Mouse (Mus musculus) ES-E14 (cell line): Measurements from ENCODE around the gene Olfr553. TPM values are rescaled to one million over a fixed set of nuclear protein-coding genes. Genes with fewer than 3 reads are reported as not detected.

Experiments
- DNase-seq: peaks from one replicate; pipeline ENCODE4 v3.0.0-alpha.2; 2013; ENCODE audit warnings: low read depth, low spot score
- H3K27ac ChIP-seq: 2 replicates; pipeline ENCODE4 v1.5.1; 2012; ENCODE audit warnings: low read depth, mild to moderate bottlenecking, low read length, moderate library complexity, mixed read lengths; ENCODE audit not compliant: poor library complexity, insufficient read depth, severe bottlenecking
- H3K36me3 ChIP-seq: 2 replicates; pipeline ENCODE4 v1.6.1; 2012; ENCODE audit warnings: mild to moderate bottlenecking, low read length, moderate library complexity, mixed read lengths; ENCODE audit not compliant: control insufficient read depth, poor library complexity, insufficient read depth, severe bottlenecking
- H3K4me1 ChIP-seq, 2 experiments: fragments of 150-350 bp in 1 of 2; sonication (generic) in 1 of 2; 2 replicates each; pipeline ENCODE4 v1.6.1; 2012; ENCODE audit warnings: low read length in 2 of 2, mild to moderate bottlenecking in 1 of 2, mixed read lengths in 1 of 2; ENCODE audit not compliant: control insufficient read depth in 2 of 2, insufficient read depth in 2 of 2, poor library complexity in 1 of 2
- H3K4me3 ChIP-seq, 2 experiments: fragments of 150-350 bp in 1 of 2; sonication (generic) in 1 of 2; 2 replicates each; pipeline ENCODE4 v1.5.1; 2012; ENCODE audit warnings: low read length in 2 of 2, low read depth in 1 of 2, mild to moderate bottlenecking in 1 of 2, mixed read lengths in 1 of 2; ENCODE audit not compliant: insufficient read depth in 1 of 2, poor library complexity in 1 of 2, severe bottlenecking in 1 of 2
- H3K9ac ChIP-seq: 2 replicates; pipeline ENCODE4 v1.6.1; 2012; ENCODE audit warnings: low read depth, mild to moderate bottlenecking, low read length, mixed read lengths; ENCODE audit not compliant: poor library complexity, insufficient read depth, severe bottlenecking
- H3K9me3 ChIP-seq: fragments of 150-350 bp; sonication (generic); 2 replicates; pipeline ENCODE4 v1.6.1; 2012; ENCODE audit warnings: low read depth, mild to moderate bottlenecking, low read length; ENCODE audit not compliant: control insufficient read depth, insufficient read depth
- CHD2 ChIP-seq: IDR thresholded peaks from 2 replicates; pipeline ENCODE4 v1.6.1; 2014; ENCODE audit warnings: mild to moderate bottlenecking, low read depth, low read length, inconsistent platforms
- HCFC1 ChIP-seq: IDR thresholded peaks from 2 replicates; pipeline ENCODE4 v1.6.1; 2012; ENCODE audit warnings: low read length, inconsistent platforms, borderline replicate concordance; ENCODE audit not compliant: insufficient read depth
- MAFK ChIP-seq: IDR thresholded peaks from 2 replicates; pipeline ENCODE4 v1.6.1; 2014; ENCODE audit warnings: mild to moderate bottlenecking, low read depth, low read length, inconsistent platforms; ENCODE audit not compliant: insufficient read depth
- ZC3H11A ChIP-seq: IDR thresholded peaks from 2 replicates; pipeline ENCODE4 v1.6.1; 2012; ENCODE audit warnings: low read depth, mild to moderate bottlenecking, inconsistent platforms, low read length, borderline replicate concordance
- ZNF384 ChIP-seq: IDR thresholded peaks from 2 replicates; pipeline ENCODE4 v1.6.1; 2012; ENCODE audit warnings: low read depth, low read length, inconsistent platforms
- in situ Hi-C, 2 experiments: fragments of 600-800 bp; cut with MboI; formaldehyde crosslinking; loops; one replicate each; pipeline ENCODE4 v1.15.1; 2025; ENCODE audit warnings: low sequenced_read_pairs in 2 of 2, inconsistent platforms in 1 of 2; ENCODE audit not compliant: unreplicated experiment in 2 of 2
- total RNA-seq: library from RNA; depleted of rRNA; stranded (reverse); fragments of 300-350 nt; gene quantifications from 2 replicates; pipeline ENCODE4 v1.2.3, GENCODE M21; 2012

Gene Olfr553
- total RNA-seq, 1 experiment = not detected

DNA sequence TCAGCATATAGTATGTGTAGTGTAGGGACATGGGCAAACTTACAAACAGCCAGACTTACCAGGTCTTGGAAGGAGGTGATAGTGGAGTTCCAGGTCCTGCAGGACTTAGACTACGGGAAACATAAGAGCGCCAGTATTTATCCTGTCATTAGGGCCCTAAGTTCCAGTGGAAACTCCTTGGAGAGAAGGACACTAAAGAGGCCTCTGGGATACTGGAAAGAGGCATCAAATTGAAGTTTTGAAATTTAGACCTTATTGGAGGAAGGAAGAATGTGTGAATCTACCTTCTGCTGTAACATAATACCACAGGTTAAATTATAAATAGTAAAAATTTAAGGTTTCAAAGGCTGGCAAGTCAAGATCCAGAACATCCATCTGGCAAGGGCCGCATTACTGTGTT lies 26.2 kb downstream of the Olfr553 start, which contains the start of gene Olfr551:
Gene Olfr551 (minus strand): TSS at position 101 of the 400 bp plus-strand sequence.
- H3K4me1 ChIP-seq = no peaks in the 10 kb centered on the region
- H3K4me3 ChIP-seq = no peak within 1 kb of the TSS
- H3K9me3 ChIP-seq = no peaks in the 10 kb centered on the region
- no peak within 1 kb of the TSS for H3K27ac ChIP-seq
- no peak within 1 kb of the TSS for H3K9ac ChIP-seq
- TF ChIP-seq ZNF384 (no peak), MAFK (no peak), ZC3H11A (no peak), HCFC1 (no peak), CHD2 (no peak)
- in situ Hi-C loops = no loop called here
- no peaks in the 10 kb centered on the region for H3K36me3 ChIP-seq
- no peak for DNase-seq

DNA sequence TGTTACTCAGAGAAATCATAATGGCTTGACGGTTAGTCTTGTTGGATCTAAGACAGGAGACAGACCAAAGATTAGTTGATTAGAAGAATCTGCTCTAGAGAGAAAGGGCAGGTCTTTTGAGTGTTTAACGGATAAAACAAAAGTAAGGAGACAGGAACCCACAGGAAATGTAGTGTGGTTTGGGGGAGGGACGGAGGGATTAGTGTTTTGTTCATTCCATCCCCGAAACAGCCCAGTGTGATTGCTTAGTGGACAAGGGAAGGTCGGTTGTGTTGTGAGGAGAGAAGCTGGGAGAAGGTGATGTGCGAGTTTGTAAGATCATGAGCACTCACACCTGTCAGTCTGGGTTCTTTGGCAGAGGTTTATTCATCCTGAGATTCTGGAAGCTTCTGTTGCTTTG lies 42.0 kb downstream of the Olfr553 start:
- TF ChIP-seq ZC3H11A = no peak
- no peak for TF ChIP-seq MAFK
- no peak for TF ChIP-seq CHD2
- no peak for TF ChIP-seq HCFC1
- TF ChIP-seq ZNF384 = no peak
- Histone ChIP-seq H3K27ac (no peak overlapping the region), H3K9ac (no peak overlapping the region), H3K36me3 (no peaks in the 10 kb centered on the region), H3K4me3 (no peak overlapping the region), H3K4me1 (no peaks in the 10 kb centered on the region), H3K9me3 (no peaks in the 10 kb centered on the region)
- in situ Hi-C loops = no loop called here
- DNase-seq = no peak

DNA sequence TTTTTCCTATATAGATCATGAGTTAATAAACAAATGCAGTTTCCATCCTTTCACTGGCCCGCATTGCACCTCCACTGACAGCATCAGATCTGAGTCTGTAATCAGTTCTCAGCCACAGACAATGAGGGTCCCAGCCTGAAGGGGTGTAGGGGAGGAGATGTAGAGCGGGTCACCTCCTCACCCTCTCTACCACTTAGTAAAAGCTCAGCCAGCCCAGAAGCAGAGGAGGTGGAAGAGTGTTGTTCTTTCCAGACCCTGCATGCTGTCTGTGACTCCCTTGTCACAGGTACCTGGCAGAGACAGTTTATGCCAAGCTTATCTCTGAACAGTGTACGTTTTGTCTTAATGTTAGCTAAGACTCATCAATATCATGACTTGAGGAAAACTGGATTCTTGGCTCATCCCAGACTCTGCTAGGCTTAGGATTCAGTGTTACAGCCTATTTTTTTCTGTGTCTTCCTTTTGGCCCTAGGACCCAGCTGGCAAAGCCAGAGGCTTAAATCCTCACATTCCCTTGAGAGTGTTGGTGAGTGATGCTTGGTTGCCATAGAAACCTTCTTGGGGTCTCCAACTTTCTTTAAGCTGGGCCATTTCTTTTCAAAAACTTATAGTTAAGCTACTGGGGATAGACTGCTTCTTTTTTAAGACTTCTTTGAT lies 44.7 kb downstream of the Olfr553 start:
- Histone ChIP-seq H3K4me3 (no peak overlapping the region), H3K9me3 (no peaks in the 10 kb centered on the region), H3K36me3 (no peaks in the 10 kb centered on the region), H3K9ac (no peak overlapping the region), H3K4me1 (no peaks in the 10 kb centered on the region), H3K27ac (no peak overlapping the region)
- no peak for TF ChIP-seq ZNF384
- in situ Hi-C loops = no loop called here
- DNase-seq = no peak

DNA sequence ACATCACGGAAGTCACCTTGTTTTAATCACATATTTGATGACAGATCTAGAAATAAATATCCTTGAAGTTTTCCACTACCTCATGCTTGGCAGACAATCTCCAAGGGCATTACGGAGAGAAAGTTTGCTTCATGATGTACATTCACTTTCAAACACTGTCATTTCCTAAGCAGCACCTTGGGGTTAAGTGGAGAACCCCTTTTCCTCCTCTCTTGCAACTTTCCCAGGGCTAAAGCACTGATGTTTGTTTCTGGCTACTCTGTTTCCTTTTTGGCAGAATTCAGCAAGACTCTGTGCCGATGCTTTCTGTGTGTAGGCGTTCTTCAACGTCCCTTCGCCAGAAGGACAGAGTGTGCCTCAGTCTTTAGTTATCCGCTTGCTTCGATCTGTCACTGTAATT lies 46.9 kb downstream of the Olfr553 start, which contains the start of gene Olfr550:
Gene Olfr550 (plus strand): TSS at position 301 of the 400 bp plus-strand sequence.
- Histone ChIP-seq H3K27ac (no peak within 1 kb of the TSS), H3K36me3 (no peaks in the 10 kb centered on the region), H3K4me1 (no peaks in the 10 kb centered on the region), H3K9ac (no peak within 1 kb of the TSS), H3K9me3 (no peaks in the 10 kb centered on the region), H3K4me3 (no peak within 1 kb of the TSS)
- in situ Hi-C loops = no loop called here
- no peak for DNase-seq
- TF ChIP-seq ZC3H11A (no peak), ZNF384 (no peak), CHD2 (no peak), HCFC1 (no peak), MAFK (no peak)

DNA sequence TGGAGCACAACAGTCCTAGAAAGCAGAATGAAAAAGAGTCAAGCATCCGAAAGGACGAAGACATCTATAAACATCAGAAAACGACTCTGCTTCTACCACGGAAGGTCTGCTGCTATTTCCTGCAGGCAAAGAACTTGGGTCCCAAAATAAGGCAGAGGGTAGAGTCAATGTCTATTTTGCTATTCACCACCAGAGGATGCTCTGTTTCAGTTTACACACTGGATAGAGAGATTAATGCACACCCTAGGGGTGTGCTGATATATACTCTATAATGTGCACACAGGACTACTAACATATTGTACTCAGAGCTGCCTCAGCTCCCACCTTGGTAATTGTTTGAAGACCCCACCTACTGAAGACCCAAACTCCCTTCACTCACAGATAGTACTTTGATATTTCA lies 51.8 kb downstream of the Olfr553 start:
- Histone ChIP-seq H3K36me3 (no peaks in the 10 kb centered on the region), H3K9me3 (no peaks in the 10 kb centered on the region), H3K4me1 (no peaks in the 10 kb centered on the region), H3K4me3 (no peak overlapping the region), H3K9ac (no peak overlapping the region), H3K27ac (no peak overlapping the region)
- in situ Hi-C loops = no loop called here
- DNase-seq = no peak
- no peak for TF ChIP-seq CHD2
- no peak for TF ChIP-seq ZC3H11A
- no peak for TF ChIP-seq ZNF384
- TF ChIP-seq MAFK = no peak
